Mouse (Mus musculus) myocyte (in vitro differentiated cells): Measurements from ENCODE around the gene Cox4i1.

Source experiments
- MYOD1 ChIP-seq, 3 experiments: IDR thresholded peaks; one replicate each; pipeline ENCODE4 v1.6.1; 2011; ENCODE audit warnings: control low read depth in 2 of 3, low read depth in 2 of 3, mild to moderate bottlenecking in 2 of 3, moderate library complexity in 1 of 3; ENCODE audit not compliant: insufficient read length in 2 of 3, control insufficient read depth in 1 of 3
- POLR2A ChIP-seq: IDR thresholded peaks from one replicate; pipeline ENCODE4 v1.6.1; 2011; ENCODE audit warnings: low read depth, mild to moderate bottlenecking, control low read depth, moderate library complexity; ENCODE audit not compliant: insufficient read length
- REST ChIP-seq: IDR thresholded peaks from one replicate; pipeline ENCODE4 v1.6.1; 2011; ENCODE audit warnings: mild to moderate bottlenecking, control low read depth, moderate library complexity; ENCODE audit not compliant: insufficient read depth, insufficient read length
- USF1 ChIP-seq: IDR thresholded peaks from one replicate; pipeline ENCODE4 v1.6.1; 2011; ENCODE audit warnings: low read depth, mild to moderate bottlenecking, control low read depth, moderate library complexity

GRCm38 (mm10) chr8:120686051-120686450 lies 18.0 kb downstream of the Cox4i1 start:
- TF ChIP-seq POLR2A: no peak
- TF ChIP-seq MYOD1 (IDR thresholded peaks at IDR 0.05; ENCODE audit: control insufficient read depth in 1 of 3, insufficient read length in 2 of 3, low read depth in 2 of 3): no peak
- TF ChIP-seq USF1: no peak
- no peak for TF ChIP-seq REST
